Mouse (Mus musculus) lung, postnatal 0 days (tissue): ENCODE data around the gene Fosl2. TPM values are rescaled to one million over a fixed set of nuclear protein-coding genes. Genes with fewer than 3 reads are reported as not detected.

Experiments used
- ATAC-seq: fragments of 200-750 bp; cut with Nextera tagmentation; 2 replicates; pipeline ENCODE4 v1.8.0; 2017; ENCODE audit warnings: moderate library complexity
- DNase-seq: peaks from one replicate; pipeline ENCODE4 v3.0.0-alpha.2; 2016; ENCODE audit warnings: low spot score
- H3K27ac ChIP-seq: fragments of 300-500 bp; sonication (generic); 2 replicates; pipeline ENCODE4 v1.5.1; 2014; ENCODE audit warnings: antibody characterized with exemption, mild to moderate bottlenecking, low read length, mixed read lengths
- H3K27me3 ChIP-seq: fragments of 300-500 bp; sonication (generic); replicated peaks from 2 replicates; pipeline ENCODE4 v1.6.1; 2014; ENCODE audit warnings: low read length, mixed read lengths; ENCODE audit not compliant: insufficient read depth
- H3K36me3 ChIP-seq: fragments of 300-500 bp; sonication (generic); 2 replicates; pipeline ENCODE4 v1.6.1; 2014; ENCODE audit warnings: low read length, mixed read lengths; ENCODE audit not compliant: insufficient read depth
- H3K4me1 ChIP-seq: fragments of 300-500 bp; sonication (generic); 2 replicates; pipeline ENCODE4 v1.6.1; 2014; ENCODE audit warnings: antibody characterized with exemption, low read depth, low read length, mixed read lengths; ENCODE audit not compliant: insufficient read depth
- H3K4me2 ChIP-seq: fragments of 300-500 bp; sonication (generic); replicated peaks from 2 replicates; pipeline ENCODE4 v1.6.1; 2014; ENCODE audit warnings: low read depth, mild to moderate bottlenecking, low read length, moderate library complexity, mixed read lengths
- H3K4me3 ChIP-seq: fragments of 300-500 bp; sonication (generic); 2 replicates; pipeline ENCODE4 v1.5.1; 2014; ENCODE audit warnings: low read depth, low read length
- H3K9ac ChIP-seq: fragments of 300-500 bp; sonication (generic); replicated peaks from 2 replicates; pipeline ENCODE4 v1.6.1; 2014; ENCODE audit warnings: low read depth, mild to moderate bottlenecking
- H3K9me3 ChIP-seq: fragments of 300-500 bp; sonication (generic); 2 replicates; pipeline ENCODE4 v1.6.1; 2016; ENCODE audit warnings: low read length, mixed read lengths
- CTCF ChIP-seq: IDR thresholded peaks from 2 replicates; pipeline ENCODE4 v1.5.1; 2016; ENCODE audit warnings: antibody characterized with exemption, mild to moderate bottlenecking
- EP300 ChIP-seq: IDR thresholded peaks from 2 replicates; pipeline ENCODE4 v1.6.1; 2016; ENCODE audit warnings: antibody characterized with exemption, mild to moderate bottlenecking, control low read depth
- WGBS: fragments of 180-500 bp; shearing (Covaris S2); extraction: QIAGEN DNeasy Blood & Tissue Kit; methylation state at CpG from one replicate; pipeline ENCODE4 v1.1.7; 2014; 5-methylcytosine and 5-hydroxymethylcytosine counted together
- polyA plus RNA-seq: library from polyadenylated mRNA; unstranded; fragments of >200 nt; fragmentation: Nextera tagmentation; extraction: Ambion mirVana; gene quantifications from 2 replicates; pipeline ENCODE4 v1.2.1, GENCODE M21; 2015

The Fosl2 gene
- polyA plus RNA-seq, 1 experiment from 2014 or later: 7.9 TPM

- 0 out of 2 replicates have a peak, but pooled peaks have one; percentile 3 for ATAC-seq
- Histone ChIP-seq H3K4me3 (no peak overlapping the region), H3K36me3 (no peaks in the 10 kb centered on the region), H3K27me3 (no peaks in the 10 kb centered on the region), H3K4me1 (peaks cover under 1% of the 10 kb centered on the region; the same call in 1 of the 2 replicates), H3K9ac (no peak overlapping the region), H3K27ac (no peak overlapping the region), H3K4me2 (no peak overlapping the region), H3K9me3 (no peaks in the 10 kb centered on the region)
- WGBS: 55% methylated on average over 12 of the region's 12 CpGs
- peak; percentile 71 for DNase-seq
- TF ChIP-seq EP300 (no peak), CTCF (peak; percentile 43)
Observed at GRCm38 (mm10) chr5:32195857-32196609, 60.4 kb downstream of the Fosl2 start.

GRCm38 (mm10) chr5:32197698-32198097, 62.1 kb downstream of the Fosl2 start:
- ATAC-seq: peak; percentile 92

GRCm38 (mm10) chr5:32199136-32199535, 63.5 kb downstream of the Fosl2 start:
- H3K9ac ChIP-seq: no peak overlapping the region
- no peaks in the 10 kb centered on the region for H3K4me1 ChIP-seq
- ATAC-seq: no peak
- no peaks in the 10 kb centered on the region for H3K9me3 ChIP-seq
- no peak for TF ChIP-seq EP300
- no peak for TF ChIP-seq CTCF
- no peaks in the 10 kb centered on the region for H3K27me3 ChIP-seq
- H3K27ac ChIP-seq: no peak overlapping the region
- H3K4me3 ChIP-seq: no peak overlapping the region
- no peak for DNase-seq
- H3K4me2 ChIP-seq: no peak overlapping the region
- WGBS: 60% methylated on average over 3 of the region's 3 CpGs
- no peaks in the 10 kb centered on the region for H3K36me3 ChIP-seq

More at GRCm38 (mm10) chr5:32197698-32198097, 62.1 kb downstream of the Fosl2 start:
- DNase-seq: peak; percentile 94
- H3K9ac ChIP-seq: no peak overlapping the region
- H3K4me1 ChIP-seq: no peaks in the 10 kb centered on the region
- TF ChIP-seq CTCF: peak; percentile 99
- no peak for TF ChIP-seq EP300
- 8% methylated on average over 4 of the region's 4 CpGs for WGBS
- no peaks in the 10 kb centered on the region for H3K27me3 ChIP-seq
- no peak overlapping the region for H3K27ac ChIP-seq
- H3K4me2 ChIP-seq: no peak overlapping the region
- H3K9me3 ChIP-seq: no peaks in the 10 kb centered on the region
- no peaks in the 10 kb centered on the region for H3K36me3 ChIP-seq
- no peak overlapping the region for H3K4me3 ChIP-seq

GRCm38 (mm10) chr5:32199594-32199993, 64.0 kb downstream of the Fosl2 start:
- Histone ChIP-seq H3K4me2 (no peak overlapping the region), H3K27me3 (no peaks in the 10 kb centered on the region), H3K4me1 (no peaks in the 10 kb centered on the region), H3K36me3 (no peaks in the 10 kb centered on the region), H3K4me3 (no peak overlapping the region), H3K9ac (no peak overlapping the region), H3K27ac (no peak overlapping the region), H3K9me3 (no peaks in the 10 kb centered on the region)
- 84% methylated on average over 3 of the region's 3 CpGs for WGBS
- DNase-seq (no peak), ATAC-seq (no peak)
- TF ChIP-seq CTCF: no peak
- TF ChIP-seq EP300: no peak

GRCm38 (mm10) chr5:32204653-32205052, 69.1 kb downstream of the Fosl2 start:
- TF ChIP-seq CTCF (peak; percentile 75), EP300 (no peak)
- Histone ChIP-seq H3K4me1 (no peaks in the 10 kb centered on the region), H3K27ac (no peak overlapping the region), H3K9me3 (no peaks in the 10 kb centered on the region), H3K4me2 (no peak overlapping the region), H3K36me3 (no peaks in the 10 kb centered on the region), H3K27me3 (no peaks in the 10 kb centered on the region), H3K4me3 (no peak overlapping the region), H3K9ac (no peak overlapping the region)
- 67% methylated on average over 4 of the region's 4 CpGs for WGBS
- ATAC-seq (no peak), DNase-seq (peak; percentile 21)

- 71% methylated on average over 2 of the region's 2 CpGs for WGBS
Observed at GRCm38 (mm10) chr5:32206726-32207125, 71.1 kb downstream of the Fosl2 start.

More at GRCm38 (mm10) chr5:32206726-32207125, 71.1 kb downstream of the Fosl2 start:
- no peak overlapping the region for H3K9ac ChIP-seq
- ATAC-seq (no peak), DNase-seq (no peak)
- no peaks in the 10 kb centered on the region for H3K27me3 ChIP-seq
- H3K4me3 ChIP-seq: no peak overlapping the region
- no peaks in the 10 kb centered on the region for H3K9me3 ChIP-seq
- no peak overlapping the region for H3K4me2 ChIP-seq
- TF ChIP-seq CTCF (no peak), EP300 (no peak)
- H3K27ac ChIP-seq: no peak overlapping the region
- no peaks in the 10 kb centered on the region for H3K36me3 ChIP-seq
- H3K4me1 ChIP-seq: no peaks in the 10 kb centered on the region

Other genes with a start within 250 kb of the Fosl2 start
- 16.6 and 17.1 TPM in 2 replicates for gene Plb1, start 96.9 kb downstream of the Fosl2 start, polyA plus RNA-seq